ENCODE assay signal across 20 mouse cellular contexts in the genomic region with DNA sequence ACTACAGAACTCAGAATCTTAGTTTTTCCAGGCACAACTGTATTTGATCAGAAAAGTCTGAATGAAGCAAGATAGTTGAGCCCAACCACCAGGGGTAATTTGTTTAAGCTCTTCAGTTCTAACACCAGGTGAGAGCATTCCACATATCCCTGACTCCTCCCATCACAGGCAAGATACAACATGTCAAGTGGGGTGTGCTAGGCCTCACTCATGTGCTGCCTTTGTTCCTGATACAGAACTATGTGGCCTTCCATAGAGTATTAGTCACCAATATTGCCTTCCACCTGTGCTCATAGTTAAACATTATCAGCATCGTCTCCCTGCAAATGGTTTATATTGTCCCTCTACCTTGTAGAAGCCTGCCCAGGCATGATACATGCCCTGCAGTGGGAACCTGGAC. TPM values are rescaled to one million over a fixed set of nuclear protein-coding genes. Genes with fewer than 3 reads are reported as not detected.
A peak's percentile ranks its signal among the peaks of the same experiment; 100 is the strongest.
DNase-seq lines count a peak whose midpoint lies in the region; ATAC-seq and TF ChIP-seq lines count a peak whose summit lies in the region.
"Had no signal": no experiment of that assay in that cellular context is flagged by ENCODE, and none has a peak within 500 bp of the region (broad histone marks: within the 10 kb centered on the region; RNA-seq: fewer than 3 reads in every experiment).

No protein-coding gene starts in this region.

- TF ChIP-seq EP300 in lung, postnatal 0 days (IDR thresholded peaks at IDR 0.05), result no peak

- H3K4me1 ChIP-seq in lung, postnatal 0 days (ENCODE audit: insufficient read depth, low read depth, low read length), result no peaks in the 10 kb centered on the region
- no peaks in the 10 kb centered on the region for H3K4me1 ChIP-seq in intestine, embryonic 14.5 days (replicated peaks; ENCODE audit: control insufficient read depth, insufficient read depth, low read length)
- peaks cover 3% of the 10 kb centered on the region; the same call in 1 of the 2 replicates for H3K4me1 ChIP-seq in stomach, embryonic 15.5 days
- H3K4me1 ChIP-seq: forebrain, embryonic 13.5 days; heart, embryonic 13.5 days; hindbrain, embryonic 15.5 days had no signal

- DNase-seq in lung, postnatal 0 days (ENCODE audit: low spot score), result peak; percentile 20
- no peak for DNase-seq in lung, postnatal 25 days (ENCODE audit: low spot score)
- peak; percentile 7 for DNase-seq in forelimb bud, embryonic 11.5 days (ENCODE audit: low read depth, low spot score)
- no peak for DNase-seq in intestine, embryonic 14.5 days (ENCODE audit: low spot score)
- no peak for DNase-seq in ovary, adult 18-20 months (ENCODE audit: low spot score)
- no peak for DNase-seq in adrenal gland, postnatal 14 days
- DNase-seq: adrenal gland, adult 2 months; adrenal gland, postnatal 36 days; cerebellum, adult 2 months; cerebellum, postnatal 10 days; forebrain, postnatal 0 days; gastrocnemius, adult 2 months; gastrocnemius, postnatal 25 days; heart, postnatal 36 days had no signal

- WGBS in lung, postnatal 0 days, result 60% methylated on average over 1 of the region's 1 CpGs
- WGBS in intestine, embryonic 14.5 days, result 61% methylated on average over 1 of the region's 1 CpGs
- WGBS in stomach, embryonic 15.5 days, result 72% methylated on average over 1 of the region's 1 CpGs

- no peak for TF ChIP-seq CTCF in lung, postnatal 0 days (IDR thresholded peaks at IDR 0.05)

- no peak overlapping the region for H3K4me2 ChIP-seq in lung, postnatal 0 days (replicated peaks; ENCODE audit: low read depth, low read length)
- H3K4me2 ChIP-seq in intestine, embryonic 14.5 days (ENCODE audit: low read length), result no peak overlapping the region
- H3K4me2 ChIP-seq in stomach, embryonic 15.5 days, result no peak overlapping the region
- H3K4me2 ChIP-seq: embryonic facial prominence, embryonic 12.5 days; forebrain, embryonic 13.5 days; heart, embryonic 13.5 days; hindbrain, embryonic 15.5 days had no signal

- no peak overlapping the region for H3K4me3 ChIP-seq in lung, postnatal 0 days (ENCODE audit: low read depth, low read length)
- no peak overlapping the region for H3K4me3 ChIP-seq in intestine, embryonic 14.5 days (ENCODE audit: low read depth, low read length)
- H3K4me3 ChIP-seq in stomach, embryonic 15.5 days (replicated peaks), result no peak overlapping the region
- H3K4me3 ChIP-seq: embryonic facial prominence, embryonic 12.5 days; forebrain, embryonic 13.5 days; gastrocnemius, adult 2 months; heart, embryonic 13.5 days; hindbrain, embryonic 15.5 days had no signal

- ATAC-seq in lung, postnatal 0 days, result peak; percentile 57; the same call in 1 of the 2 replicates
- peak; percentile 85 for ATAC-seq in intestine, embryonic 14.5 days (replicated peaks; ENCODE audit: low FRiP score, low TSS enrichment, low read depth)
- peak; percentile 76 for ATAC-seq in stomach, embryonic 15.5 days (ENCODE audit: insufficient read depth, low FRiP score, low read depth)
- ATAC-seq: forebrain, embryonic 13.5 days; forebrain, postnatal 0 days had no signal

- no peaks in the 10 kb centered on the region for H3K36me3 ChIP-seq in lung, postnatal 0 days (ENCODE audit: insufficient read depth, low read length)
- H3K36me3 ChIP-seq in intestine, embryonic 14.5 days (ENCODE audit: control insufficient read depth, insufficient read depth, low read length), result no peaks in the 10 kb centered on the region
- H3K36me3 ChIP-seq in stomach, embryonic 15.5 days, result no peaks in the 10 kb centered on the region
- H3K36me3 ChIP-seq: embryonic facial prominence, embryonic 12.5 days; heart, embryonic 13.5 days; hindbrain, embryonic 15.5 days had no signal

- no peaks in the 10 kb centered on the region for H3K27me3 ChIP-seq in lung, postnatal 0 days (replicated peaks; ENCODE audit: insufficient read depth, low read length)
- no peaks in the 10 kb centered on the region for H3K27me3 ChIP-seq in intestine, embryonic 14.5 days (replicated peaks; ENCODE audit: control insufficient read depth, insufficient read depth, low read length)
- H3K27me3 ChIP-seq in stomach, embryonic 15.5 days (replicated peaks), result no peaks in the 10 kb centered on the region
- H3K27me3 ChIP-seq: embryonic facial prominence, embryonic 12.5 days; forebrain, embryonic 13.5 days; heart, embryonic 13.5 days; hindbrain, embryonic 15.5 days had no signal

- H3K9ac ChIP-seq in lung, postnatal 0 days (replicated peaks; ENCODE audit: low read depth), result no peak overlapping the region
- H3K9ac ChIP-seq in intestine, embryonic 14.5 days (ENCODE audit: low read length), result no peak overlapping the region
- H3K9ac ChIP-seq in stomach, embryonic 15.5 days, result no peak overlapping the region
- H3K9ac ChIP-seq: embryonic facial prominence, embryonic 12.5 days; forebrain, embryonic 13.5 days; forebrain, postnatal 0 days; heart, embryonic 13.5 days; hindbrain, embryonic 15.5 days had no signal

- no peaks in the 10 kb centered on the region for H3K9me3 ChIP-seq in lung, postnatal 0 days (ENCODE audit: low read length)
- H3K9me3 ChIP-seq in intestine, embryonic 14.5 days (ENCODE audit: control insufficient read depth, low read length), result no peaks in the 10 kb centered on the region
- no peaks in the 10 kb centered on the region for H3K9me3 ChIP-seq in stomach, embryonic 15.5 days
- H3K9me3 ChIP-seq: embryonic facial prominence, embryonic 12.5 days; forebrain, embryonic 13.5 days; heart, embryonic 13.5 days; hindbrain, embryonic 15.5 days had no signal

- H3K27ac ChIP-seq in lung, postnatal 0 days (ENCODE audit: low read length), result no peak overlapping the region
- H3K27ac ChIP-seq in intestine, embryonic 14.5 days (ENCODE audit: low read depth), result no peak overlapping the region
- no peak overlapping the region for H3K27ac ChIP-seq in stomach, embryonic 15.5 days
- H3K27ac ChIP-seq: embryonic facial prominence, embryonic 12.5 days; forebrain, embryonic 13.5 days; gastrocnemius, adult 2 months; heart, embryonic 13.5 days; hindbrain, embryonic 15.5 days had no signal

RNA-seq across cellular contexts. Expression of gene Pcsk5, which starts 36.6 kb away (rescaled TPM):
- 26.3 and 29.9 TPM in 2 replicates for polyA plus RNA-seq in lung, postnatal 0 days (2015; fragmentation: Nextera tagmentation; extraction: Ambion mirVana)
- 27.1 and 27.4 TPM in 2 replicates for polyA plus RNA-seq in intestine, embryonic 14.5 days (2014; fragmentation: Nextera tagmentation; extraction: Ambion mirVana)
- 18.0 and 19.2 TPM in 2 replicates for polyA plus RNA-seq in stomach, embryonic 15.5 days (2015; fragmentation: Nextera tagmentation; extraction: Ambion mirVana)
- 116 and 124 TPM in 2 replicates for total RNA-seq in adrenal gland, postnatal 14 days (2021)
- total RNA-seq: granulocyte monocyte progenitor cell, adult 5-6 weeks had no signal

Comparison
In these comparisons a context has a peak if more than half of its experiments do, and no peak if none do; other contexts are left out.
1. DNase-seq: peak in lung, postnatal 0 days (single experiment) and forelimb bud, embryonic 11.5 days (single experiment); none in lung, postnatal 25 days (single experiment), intestine, embryonic 14.5 days (single experiment), ovary, adult 18-20 months (single experiment) and adrenal gland, postnatal 14 days (single experiment).
2. Peak in every context shown above with its lines, with median percentiles within 50 percentile points of each other: ATAC-seq.